7 mouse cellular contexts compared by ENCODE assay signal in the genomic region with DNA sequence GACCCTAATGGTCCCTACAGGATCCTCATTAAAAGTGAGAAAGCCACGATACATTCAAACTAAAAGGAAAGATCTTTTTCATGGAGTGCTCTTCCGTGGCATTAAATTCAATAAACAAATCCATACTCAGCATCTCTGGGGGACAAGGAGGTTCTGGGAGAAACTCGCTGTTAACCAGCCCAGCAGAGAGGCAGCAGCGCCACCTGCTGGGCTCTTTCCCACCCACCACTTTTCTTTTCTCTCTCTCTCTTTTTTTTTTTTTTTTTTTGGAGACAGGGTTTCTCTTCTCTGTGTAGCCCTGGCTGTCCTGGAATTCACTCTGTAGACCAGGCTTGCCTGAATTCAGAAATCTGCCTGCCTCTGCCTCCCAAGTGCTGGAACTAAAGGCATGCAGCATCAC. TPM values are rescaled to one million over a fixed set of nuclear protein-coding genes. Genes with fewer than 3 reads are reported as not detected.
DNase-seq lines count a peak whose midpoint lies in the region; ATAC-seq and TF ChIP-seq lines count a peak whose summit lies in the region.

No protein-coding gene starts in this region.

- no peak for ATAC-seq in kidney, postnatal 0 days (replicated peaks; ENCODE audit: low FRiP score, low read depth)
- ATAC-seq in kidney, embryonic 14.5 days (ENCODE audit: low FRiP score, low TSS enrichment) = no peak
- ATAC-seq in embryonic facial prominence, embryonic 11.5 days (replicated peaks; ENCODE audit: insufficient number of reproducible peaks, low FRiP score, low TSS enrichment, low read depth) = no peak

- TF ChIP-seq CTCF in kidney, postnatal 0 days (IDR thresholded peaks at IDR 0.05; ENCODE audit: low read depth) = peak; percentile 87
- TF ChIP-seq CTCF in bone marrow macrophage, adult 2 months (IDR thresholded peaks at IDR 0.05; ENCODE audit: low read depth, low read length) = peak; percentile 66; the same call in 1 of the 2 replicates

- peaks cover 10% of the 10 kb centered on the region; the same call in 1 of the 2 replicates for H3K27me3 ChIP-seq in kidney, postnatal 0 days (ENCODE audit: insufficient read depth, low read length)
- H3K27me3 ChIP-seq in kidney, embryonic 14.5 days (ENCODE audit: control insufficient read depth, insufficient read depth, low read length) = peaks cover 15% of the 10 kb centered on the region
- H3K27me3 ChIP-seq in embryonic facial prominence, embryonic 11.5 days (ENCODE audit: control insufficient read depth, insufficient read depth, low read length) = peaks cover 8% of the 10 kb centered on the region

- H3K9ac ChIP-seq in kidney, postnatal 0 days (ENCODE audit: low read depth, low read length) = no peak overlapping the region
- no peak overlapping the region for H3K9ac ChIP-seq in kidney, embryonic 14.5 days (ENCODE audit: low read depth, low read length)
- H3K9ac ChIP-seq in ES-E14 (ENCODE audit: insufficient read depth, low read depth, low read length, poor library complexity, severe bottlenecking) = no peak overlapping the region
- no peak overlapping the region for H3K9ac ChIP-seq in embryonic facial prominence, embryonic 11.5 days (replicated peaks; ENCODE audit: low read length)

- H3K36me3 ChIP-seq in kidney, postnatal 0 days (ENCODE audit: insufficient read depth, low read length) = peaks cover 20% of the 10 kb centered on the region; the same call in 1 of the 2 replicates
- peaks cover 27% of the 10 kb centered on the region for H3K36me3 ChIP-seq in kidney, embryonic 14.5 days (ENCODE audit: control insufficient read depth, insufficient read depth, low read length)
- peaks cover 9% of the 10 kb centered on the region; the same call in 1 of the 2 replicates for H3K36me3 ChIP-seq in ES-E14 (ENCODE audit: control insufficient read depth, insufficient read depth, low read length, poor library complexity, severe bottlenecking)
- H3K36me3 ChIP-seq in embryonic facial prominence, embryonic 11.5 days (replicated peaks; ENCODE audit: control insufficient read depth, insufficient read depth, low read depth, low read length) = no peaks in the 10 kb centered on the region; the same call in 1 of the 2 replicates

- peaks cover 5% of the 10 kb centered on the region; the same call in 1 of the 2 replicates for H3K4me1 ChIP-seq in kidney, postnatal 0 days (replicated peaks; ENCODE audit: insufficient read depth, low read length)
- peaks cover 12% of the 10 kb centered on the region for H3K4me1 ChIP-seq in kidney, embryonic 14.5 days (ENCODE audit: control insufficient read depth, insufficient read depth, low read length)
- H3K4me1 ChIP-seq in ES-E14 (ENCODE audit: control insufficient read depth in 2 of 2, insufficient read depth in 2 of 2, low read length in 2 of 2, poor library complexity in 1 of 2) = peaks cover 0 to 15% of the 10 kb centered on the region in 2 experiments; a peak in 2 of 4 replicates
- no peaks in the 10 kb centered on the region for H3K4me1 ChIP-seq in bone marrow macrophage, adult 2 months (ENCODE audit: control insufficient read depth, insufficient read depth, low read length)
- H3K4me1 ChIP-seq in embryonic facial prominence, embryonic 11.5 days (ENCODE audit: control insufficient read depth, insufficient read depth, low read length) = peaks cover 2% of the 10 kb centered on the region; the same call in 1 of the 2 replicates

- WGBS in kidney, postnatal 0 days = 5% methylated on average over 4 of the region's 4 CpGs
- WGBS in kidney, embryonic 14.5 days = 6% methylated on average over 4 of the region's 4 CpGs
- 1% methylated on average over 4 of the region's 4 CpGs for WGBS in embryonic facial prominence, embryonic 11.5 days

- DNase-seq in kidney, postnatal 0 days (ENCODE audit: low spot score) = peak; percentile 81
- DNase-seq in ES-E14 (ENCODE audit: low read depth, low spot score) = peak; percentile 60
- DNase-seq in embryonic facial prominence, embryonic 11.5 days (ENCODE audit: low spot score) = peak; percentile 92
- peak; percentile 72 to 73 for DNase-seq in left cerebral cortex, adult 18-20 months (ENCODE audit: low spot score in 2 of 2)
- DNase-seq in naive thymus-derived CD4-positive, alpha-beta T cell, adult 2 months (ENCODE audit: low read depth) = peak; percentile 67

- H3K4me3 ChIP-seq in kidney, postnatal 0 days (replicated peaks; ENCODE audit: low read depth, low read length) = no peak overlapping the region
- H3K4me3 ChIP-seq in kidney, embryonic 14.5 days (ENCODE audit: low read length) = no peak overlapping the region
- no peak overlapping the region for H3K4me3 ChIP-seq in ES-E14 (ENCODE audit: insufficient read depth in 1 of 2, low read depth in 1 of 2, low read length in 2 of 2, poor library complexity in 1 of 2, severe bottlenecking in 1 of 2)
- H3K4me3 ChIP-seq in bone marrow macrophage, adult 2 months (ENCODE audit: insufficient read depth, low read length) = no peak overlapping the region
- H3K4me3 ChIP-seq in embryonic facial prominence, embryonic 11.5 days (ENCODE audit: low read depth, low read length) = no peak overlapping the region

- TF ChIP-seq POLR2A in bone marrow macrophage, adult 2 months (IDR thresholded peaks at IDR 0.05; ENCODE audit: borderline replicate concordance, low read depth, low read length) = no peak

- no peak overlapping the region for H3K4me2 ChIP-seq in kidney, postnatal 0 days (ENCODE audit: low read length)
- no peak overlapping the region for H3K4me2 ChIP-seq in kidney, embryonic 14.5 days (replicated peaks; ENCODE audit: low read depth, low read length)
- H3K4me2 ChIP-seq in embryonic facial prominence, embryonic 11.5 days (ENCODE audit: low read depth, low read length) = no peak overlapping the region

- no peaks in the 10 kb centered on the region for H3K9me3 ChIP-seq in kidney, postnatal 0 days (replicated peaks; ENCODE audit: low read length)
- no peaks in the 10 kb centered on the region for H3K9me3 ChIP-seq in kidney, embryonic 14.5 days (ENCODE audit: control insufficient read depth, low read length)
- H3K9me3 ChIP-seq in ES-E14 (ENCODE audit: control insufficient read depth, insufficient read depth, low read depth, low read length) = no peaks in the 10 kb centered on the region
- H3K9me3 ChIP-seq in embryonic facial prominence, embryonic 11.5 days (replicated peaks; ENCODE audit: control insufficient read depth, low read length) = no peaks in the 10 kb centered on the region

- H3K27ac ChIP-seq in kidney, postnatal 0 days = no peak overlapping the region
- no peak overlapping the region for H3K27ac ChIP-seq in kidney, embryonic 14.5 days (ENCODE audit: low read depth, low read length)
- no peak overlapping the region for H3K27ac ChIP-seq in ES-E14 (ENCODE audit: insufficient read depth, low read depth, low read length, poor library complexity, severe bottlenecking)
- H3K27ac ChIP-seq in bone marrow macrophage, adult 2 months (ENCODE audit: insufficient read depth, low read depth, low read length) = no peak overlapping the region
- H3K27ac ChIP-seq in embryonic facial prominence, embryonic 11.5 days (replicated peaks; ENCODE audit: low read depth, low read length) = no peak overlapping the region

- in situ Hi-C loops in ES-E14 (cut with MboI; ENCODE audit: low sequenced_read_pairs in 2 of 2, unreplicated experiment in 2 of 2) = loop anchor here in 1 of 2 experiments (25.0 kb wide), 1 partner anchor 738 kb away; no protein-coding TSS in a partner anchor

TF ChIP-seq in ES-E14, 5 proteins besides CTCF, POLR2A, EP300 and RAD21:
- TF ChIP-seq MAFK (IDR thresholded peaks at IDR 0.05; ENCODE audit: insufficient read depth, low read depth, low read length) = 0 out of 2 replicates have a peak, but pooled peaks have one; percentile 55
- no peak for TF ChIP-seq HCFC1 (IDR thresholded peaks at IDR 0.05; ENCODE audit: borderline replicate concordance, insufficient read depth, low read length)
- peak; percentile 99 for TF ChIP-seq ZNF384 (IDR thresholded peaks at IDR 0.05; ENCODE audit: low read depth, low read length)
- peak; percentile 94 for TF ChIP-seq ZC3H11A (IDR thresholded peaks at IDR 0.05; ENCODE audit: borderline replicate concordance, low read depth, low read length)
- no peak for TF ChIP-seq CHD2 (IDR thresholded peaks at IDR 0.05; ENCODE audit: low read depth, low read length)
TF ChIP-seq in ES-E14: peak in this region for 3.

RNA-seq across cellular contexts. Expression of a gene that starts 18.4 kb away (rescaled TPM):
- 61.8 and 63.0 TPM in 2 replicates for polyA plus RNA-seq in kidney, postnatal 0 days (2015; fragmentation: Nextera tagmentation; extraction: Ambion mirVana)
- polyA plus RNA-seq in kidney, embryonic 14.5 days (2014; fragmentation: Nextera tagmentation; extraction: Ambion mirVana) = 67.9 and 93.7 TPM in 2 replicates
- total RNA-seq in ES-E14 (2012; rRNA removed) = 29.2 and 39.7 TPM in 2 replicates
- 45.8 and 49.4 TPM in 2 replicates for polyA plus RNA-seq in bone marrow macrophage, adult 2 months (2012; ENCODE audit: insufficient read depth, insufficient read length, missing spikeins)
- polyA plus RNA-seq in embryonic facial prominence, embryonic 11.5 days (2014; fragmentation: Nextera tagmentation; extraction: Ambion mirVana) = 77.1 and 90.3 TPM in 2 replicates
- 10 to 100 TPM; 15.0 to 15.3 TPM for total RNA-seq in left cerebral cortex, adult 18-20 months (2021)

RNA-seq across cellular contexts. Expression of a gene that starts 18.4 kb away (rescaled TPM):
- polyA plus RNA-seq in kidney, postnatal 0 days (2015; fragmentation: Nextera tagmentation; extraction: Ambion mirVana) = 0.43 and 0.57 TPM in 2 replicates
- 1.6 and 1.7 TPM in 2 replicates for polyA plus RNA-seq in kidney, embryonic 14.5 days (2014; fragmentation: Nextera tagmentation; extraction: Ambion mirVana)
- total RNA-seq in ES-E14 (2012; rRNA removed) = 6.2 and 9.5 TPM in 2 replicates
- polyA plus RNA-seq in bone marrow macrophage, adult 2 months (2012; ENCODE audit: insufficient read depth, insufficient read length, missing spikeins) = not detected in 2 replicates
- polyA plus RNA-seq in embryonic facial prominence, embryonic 11.5 days (2014; fragmentation: Nextera tagmentation; extraction: Ambion mirVana) = 2.1 and 3.4 TPM in 2 replicates
- total RNA-seq in left cerebral cortex, adult 18-20 months (2021) = 10 to 100 TPM; 17.1 to 17.3 TPM

RNA-seq across cellular contexts. Expression of a gene that starts 25.5 kb away (rescaled TPM):
- polyA plus RNA-seq in kidney, postnatal 0 days (2015; fragmentation: Nextera tagmentation; extraction: Ambion mirVana) = 9.4 and 10.0 TPM in 2 replicates
- polyA plus RNA-seq in kidney, embryonic 14.5 days (2014; fragmentation: Nextera tagmentation; extraction: Ambion mirVana) = 9.5 and 9.7 TPM in 2 replicates
- total RNA-seq in ES-E14 (2012; rRNA removed) = 7.5 and 13.7 TPM in 2 replicates
- 149 and 167 TPM in 2 replicates for polyA plus RNA-seq in bone marrow macrophage, adult 2 months (2012; ENCODE audit: insufficient read depth, insufficient read length, missing spikeins)
- 9.7 and 10.7 TPM in 2 replicates for polyA plus RNA-seq in embryonic facial prominence, embryonic 11.5 days (2014; fragmentation: Nextera tagmentation; extraction: Ambion mirVana)
- total RNA-seq in left cerebral cortex, adult 18-20 months (2021) = 1 to 10 TPM; 1.3 TPM

RNA-seq across cellular contexts. Expression of a gene that starts 39.5 kb away (rescaled TPM):
- polyA plus RNA-seq in kidney, postnatal 0 days (2015; fragmentation: Nextera tagmentation; extraction: Ambion mirVana) = 92.4 and 103 TPM in 2 replicates
- 177 and 183 TPM in 2 replicates for polyA plus RNA-seq in kidney, embryonic 14.5 days (2014; fragmentation: Nextera tagmentation; extraction: Ambion mirVana)
- total RNA-seq in ES-E14 (2012; rRNA removed) = 91.6 and 117 TPM in 2 replicates
- 44.4 and 47.6 TPM in 2 replicates for polyA plus RNA-seq in bone marrow macrophage, adult 2 months (2012; ENCODE audit: insufficient read depth, insufficient read length, missing spikeins)
- polyA plus RNA-seq in embryonic facial prominence, embryonic 11.5 days (2014; fragmentation: Nextera tagmentation; extraction: Ambion mirVana) = 236 and 240 TPM in 2 replicates
- total RNA-seq in left cerebral cortex, adult 18-20 months (2021) = 10 to 100 TPM; 33.9 to 42.3 TPM

Comparison
In these comparisons a context has a peak if more than half of its experiments do, and no peak if none do; other contexts are left out.
1. RNA of a gene that starts 25.5 kb away (polyA plus RNA-seq): 149 to 167 TPM in bone marrow macrophage, adult 2 months; 9.7 to 10.7 TPM in embryonic facial prominence, embryonic 11.5 days, 9.5 to 9.7 TPM in kidney, embryonic 14.5 days and 9.4 to 10.0 TPM in kidney, postnatal 0 days; every median in the first group is over 10 times any median in the second.
2. Peak in every context shown above with its lines, with median percentiles within 50 percentile points of each other: DNase-seq.